Mouse (Mus musculus): ENCODE results near the gene Rpl28. TPM values are rescaled to one million over a fixed set of nuclear protein-coding genes. Genes with fewer than 3 reads are reported as not detected.
"Not testable (repeated sequence)": the region's sequence is repeated elsewhere in the genome, so short reads cannot be mapped to it uniquely, and the experiment has no call there.

Rpl28 gene
- polyA plus RNA-seq, 1 experiment from 2014 or later: 300 TPM

GRCm38 (mm10) chr7:4789436-4789935 lies 3.2 kb upstream of the Rpl28 start, which contains the start of gene Tmem238:
Gene Tmem238 (minus strand): TSS chr7:4789656.
- Histone ChIP-seq H3K27ac (replicated peaks) (peak within 1 kb of the TSS; percentile 61), H3K9me3 (no peaks in the 10 kb centered on the region), H3K4me2 (replicated peaks) (peak within 1 kb of the TSS; percentile 87), H3K9ac (replicated peaks) (peak within 1 kb of the TSS; percentile 82), H3K36me3 (peaks cover 9% of the 10 kb centered on the region), H3K4me1 (peaks cover 20% of the 10 kb centered on the region), H3K27me3 (peaks cover 44% of the 10 kb centered on the region), H3K4me3 (peak within 1 kb of the TSS; percentile 56)
- no peak for ATAC-seq (ENCODE audit: low FRiP score, low read depth)
- WGBS: 15% methylated on average over 24 of the region's 40 CpGs

GRCm38 (mm10) chr7:4793248-4793647 lies 574 bp downstream of the Rpl28 start:
- H3K36me3 ChIP-seq: peaks cover 41% of the 10 kb centered on the region
- H3K27ac ChIP-seq (replicated peaks): peak overlapping the region; percentile 87
- not testable (repeated sequence) for ATAC-seq (ENCODE audit: low FRiP score, low read depth); H3K9me3 ChIP-seq
- H3K9ac ChIP-seq (replicated peaks): peak overlapping the region; percentile 94
- 2% methylated on average over 31 of the region's 31 CpGs for WGBS
- peak overlapping the region; percentile 88 for H3K4me2 ChIP-seq (replicated peaks)
- H3K4me3 ChIP-seq: peak overlapping the region; percentile 78
- H3K4me1 ChIP-seq: peaks cover 22% of the 10 kb centered on the region
- H3K27me3 ChIP-seq: peaks cover 23% of the 10 kb centered on the region

- Histone ChIP-seq H3K27ac (replicated peaks) (no peak overlapping the region), H3K9ac (replicated peaks) (peak overlapping the region; percentile 94), H3K36me3 (peaks cover 41% of the 10 kb centered on the region), H3K4me1 (peaks cover 18% of the 10 kb centered on the region), H3K4me3 (peak overlapping the region; percentile 78), H3K4me2 (replicated peaks) (peak overlapping the region; percentile 88), H3K27me3 (peaks cover 19% of the 10 kb centered on the region), H3K9me3 (no peaks in the 10 kb centered on the region)
- ATAC-seq (ENCODE audit: low FRiP score, low read depth): no peak
- 38% methylated on average over 4 of the region's 4 CpGs for WGBS
These were observed 1.0 kb downstream of the Rpl28 start for GRCm38 (mm10) chr7:4793674-4794073.

DNA sequence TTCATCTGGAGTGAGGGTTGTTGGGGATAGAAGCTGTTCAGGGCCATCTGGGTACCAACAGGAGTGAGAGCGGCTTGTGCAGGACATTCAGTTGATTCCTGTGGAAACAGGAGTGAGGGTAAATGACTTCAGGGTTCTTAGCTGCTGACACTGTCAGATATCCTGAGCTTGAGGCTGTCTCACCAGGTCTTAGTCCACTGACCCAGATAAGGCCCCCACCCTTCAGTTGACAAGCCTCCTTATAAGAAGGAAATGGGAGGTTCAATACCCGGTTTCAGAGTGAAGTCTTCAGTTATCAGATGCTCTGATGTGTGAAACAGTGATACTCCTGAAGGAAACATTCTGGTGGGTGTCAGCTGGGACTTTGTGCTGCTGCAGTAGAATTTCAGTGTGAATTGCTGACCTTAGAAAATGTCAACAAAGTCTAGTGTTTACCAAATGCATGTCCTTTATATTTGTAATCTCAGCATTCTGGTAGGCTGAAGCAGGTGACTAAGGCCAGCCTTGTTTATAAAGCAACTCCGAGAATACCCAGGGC lies 2.0 kb downstream of the Rpl28 start:
- Histone ChIP-seq H3K36me3 (peaks cover 41% of the 10 kb centered on the region), H3K4me3 (no peak overlapping the region), H3K4me2 (replicated peaks) (no peak overlapping the region), H3K4me1 (peaks cover 13% of the 10 kb centered on the region), H3K27me3 (peaks cover 10% of the 10 kb centered on the region), H3K9ac (replicated peaks) (0 out of 2 replicates have a peak overlapping the region, but pooled peaks have one; percentile 11), H3K9me3 (no peaks in the 10 kb centered on the region), H3K27ac (replicated peaks) (no peak overlapping the region)
- WGBS: 87% methylated on average over 3 of the region's 3 CpGs
- no peak for ATAC-seq (ENCODE audit: low FRiP score, low read depth)

GRCm38 (mm10) chr7:4795767-4796433 lies 3.2 kb downstream of the Rpl28 start:
- Histone ChIP-seq H3K9me3 (no peaks in the 10 kb centered on the region), H3K27me3 (peaks cover 1% of the 10 kb centered on the region; the same call in 1 of the 2 replicates), H3K27ac (replicated peaks) (no peak overlapping the region), H3K4me2 (replicated peaks) (no peak overlapping the region), H3K4me1 (peaks cover 13% of the 10 kb centered on the region), H3K9ac (replicated peaks) (no peak overlapping the region), H3K4me3 (no peak overlapping the region), H3K36me3 (peaks cover 41% of the 10 kb centered on the region)
- ATAC-seq (ENCODE audit: low FRiP score, low read depth): no peak
- WGBS: 83% methylated on average over 7 of the region's 7 CpGs

- Histone ChIP-seq H3K9me3 (no peaks in the 10 kb centered on the region), H3K4me2 (replicated peaks) (no peak overlapping the region), H3K9ac (replicated peaks) (no peak overlapping the region), H3K27me3 (no peaks in the 10 kb centered on the region), H3K36me3 (peaks cover 20% of the 10 kb centered on the region), H3K27ac (replicated peaks) (no peak overlapping the region), H3K4me3 (no peak overlapping the region), H3K4me1 (no peaks in the 10 kb centered on the region)
- no peak for ATAC-seq (ENCODE audit: low FRiP score, low read depth)
These were observed 9.6 kb downstream of the Rpl28 start for GRCm38 (mm10) chr7:4802247-4802646.

- no peaks in the 10 kb centered on the region for H3K27me3 ChIP-seq
- WGBS: 91% methylated on average over 7 of the region's 7 CpGs
- H3K4me1 ChIP-seq: peaks cover 19% of the 10 kb centered on the region
- no peak overlapping the region for H3K27ac ChIP-seq (replicated peaks)
- no peak overlapping the region for H3K4me3 ChIP-seq
- no peak overlapping the region for H3K9ac ChIP-seq (replicated peaks)
- ATAC-seq (ENCODE audit: low FRiP score, low read depth): no peak
- H3K4me2 ChIP-seq (replicated peaks): no peak overlapping the region
- no peaks in the 10 kb centered on the region for H3K9me3 ChIP-seq
- H3K36me3 ChIP-seq: peaks cover 43% of the 10 kb centered on the region
These were observed 14.0 kb downstream of the Rpl28 start for GRCm38 (mm10) chr7:4806716-4807115.

GRCm38 (mm10) chr7:4811131-4811530 lies 18.5 kb downstream of the Rpl28 start:
- Histone ChIP-seq H3K4me1 (peaks cover 27% of the 10 kb centered on the region), H3K4me2 (replicated peaks) (peak overlapping the region; percentile 81), H3K4me3 (peak overlapping the region; percentile 97), H3K9ac (replicated peaks) (peak overlapping the region; percentile 98), H3K36me3 (peaks cover 36% of the 10 kb centered on the region)
- not testable (repeated sequence) for ATAC-seq (ENCODE audit: low FRiP score, low read depth); H3K9me3 ChIP-seq; H3K27ac ChIP-seq (replicated peaks); H3K27me3 ChIP-seq
- 39% methylated on average over 10 of the region's 10 CpGs for WGBS

GRCm38 (mm10) chr7:4811842-4812302 lies 19.2 kb downstream of the Rpl28 start:
- H3K36me3 ChIP-seq: peaks cover 34% of the 10 kb centered on the region
- WGBS: under 1% methylated on average over 30 of the region's 36 CpGs
- peak overlapping the region; percentile 96 for H3K27ac ChIP-seq (replicated peaks)
- H3K4me3 ChIP-seq: peak overlapping the region; percentile 97
- ATAC-seq (ENCODE audit: low FRiP score, low read depth): no peak
- H3K9me3 ChIP-seq: no peaks in the 10 kb centered on the region
- H3K4me1 ChIP-seq: peaks cover 27% of the 10 kb centered on the region
- H3K27me3 ChIP-seq: no peaks in the 10 kb centered on the region
- H3K4me2 ChIP-seq (replicated peaks): peak overlapping the region; percentile 81
- H3K9ac ChIP-seq (replicated peaks): peak overlapping the region; percentile 98

DNA sequence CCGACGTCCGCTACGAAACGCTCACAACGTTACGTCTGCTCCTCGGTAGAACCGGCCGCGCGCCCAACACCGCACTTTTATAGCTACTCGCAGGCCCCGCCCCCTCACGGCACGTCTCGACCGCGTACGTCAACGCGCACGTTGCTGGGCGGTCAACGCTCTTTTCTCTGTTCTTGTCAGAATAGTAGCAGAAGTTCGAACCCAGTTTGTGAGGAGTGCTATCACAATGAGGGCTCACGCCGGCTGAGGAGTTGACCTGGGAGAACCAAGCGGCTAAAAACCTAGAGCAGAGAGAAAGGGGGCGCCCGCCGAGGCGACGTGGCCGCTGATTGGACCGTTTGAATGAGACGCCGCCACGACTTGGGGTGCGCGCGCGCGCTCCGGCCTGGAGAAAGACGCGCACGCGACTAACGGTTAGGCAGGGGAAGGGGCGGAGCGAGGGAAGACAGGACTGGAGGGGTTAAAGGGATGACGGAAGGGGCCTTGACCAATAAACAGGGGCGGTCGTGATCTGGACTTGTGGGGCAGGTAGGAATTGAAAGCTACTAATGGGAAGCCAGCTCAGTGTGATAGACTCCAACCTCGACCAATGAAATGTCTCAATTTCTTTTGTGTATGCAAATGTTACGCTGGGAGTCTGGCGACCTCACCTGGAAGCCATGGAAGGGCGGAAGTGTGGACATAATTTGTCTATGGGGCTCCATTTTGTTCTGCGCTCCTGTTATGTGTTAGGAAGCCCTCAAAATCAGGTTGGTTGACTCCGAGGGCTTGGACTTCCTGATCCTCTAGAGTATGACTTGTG lies 19.8 kb downstream of the Rpl28 start, which contains the start of gene Ube2s:
TSS of gene Ube2s (minus strand) at position 288 of the 802 bp plus-strand sequence.
- peak within 1 kb of the TSS; percentile 98 for H3K9ac ChIP-seq (replicated peaks)
- under 1% methylated on average over 62 of the region's 62 CpGs for WGBS

DNA sequence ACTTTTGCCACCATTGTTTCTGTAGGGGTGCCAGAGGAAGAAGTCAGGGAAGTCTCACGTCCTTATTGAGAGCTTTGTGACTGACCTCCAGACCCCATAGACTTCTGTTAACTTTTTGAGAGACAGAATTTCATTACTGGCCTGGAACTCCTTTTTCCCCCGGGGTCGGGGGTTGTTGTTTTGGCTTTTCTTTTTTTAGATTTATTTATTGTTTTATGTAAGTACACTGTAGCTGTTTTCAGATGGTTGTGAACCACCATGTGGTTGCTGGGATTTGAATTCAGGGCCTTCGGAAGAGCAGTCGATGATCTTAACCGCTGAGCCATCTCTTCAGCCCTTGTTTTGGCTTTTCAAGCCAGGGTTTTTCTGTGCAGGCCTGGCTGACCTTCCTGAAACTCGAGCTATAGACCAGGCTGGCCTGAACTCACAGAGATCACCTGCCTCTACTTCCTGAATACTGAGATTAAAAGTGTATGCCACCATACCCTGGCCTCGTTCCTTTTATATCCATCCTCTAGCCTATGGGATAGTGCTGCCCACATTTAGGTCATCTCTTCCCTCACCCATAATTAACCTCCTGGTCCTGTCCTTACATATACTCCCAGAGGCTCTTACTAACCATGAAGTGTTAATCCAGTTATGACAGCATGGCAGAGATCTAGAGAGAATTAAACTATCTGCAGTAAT lies 20.6 kb downstream of the Rpl28 start:
- peak overlapping the region; percentile 82 for H3K27ac ChIP-seq (replicated peaks)
- peaks cover 24% of the 10 kb centered on the region for H3K36me3 ChIP-seq
- peak overlapping the region; percentile 62 for H3K9ac ChIP-seq (replicated peaks)
- H3K4me2 ChIP-seq (replicated peaks): peak overlapping the region; percentile 81
- no peaks in the 10 kb centered on the region for H3K9me3 ChIP-seq
- 28% methylated on average over 8 of the region's 8 CpGs for WGBS
- ATAC-seq (ENCODE audit: low FRiP score, low read depth): no peak
- H3K4me3 ChIP-seq: peak overlapping the region; percentile 97
- peaks cover 27% of the 10 kb centered on the region for H3K4me1 ChIP-seq
- no peaks in the 10 kb centered on the region for H3K27me3 ChIP-seq

More for the DNA sequence above, 19.8 kb downstream of the Rpl28 start, which contains the start of gene Ube2s:
- Histone ChIP-seq H3K4me3 (peak within 1 kb of the TSS; percentile 97), H3K9me3 (no peaks in the 10 kb centered on the region), H3K4me2 (replicated peaks) (peak within 1 kb of the TSS; percentile 81), H3K4me1 (peaks cover 27% of the 10 kb centered on the region), H3K36me3 (peaks cover 28% of the 10 kb centered on the region), H3K27ac (replicated peaks) (peak within 1 kb of the TSS; percentile 96), H3K27me3 (no peaks in the 10 kb centered on the region)
- ATAC-seq (ENCODE audit: low FRiP score, low read depth): peak; percentile 99

Data from midbrain, embryonic 12.5 days (tissue).